Mouse (Mus musculus): Measurements from ENCODE around the gene Gm6993. TPM values are rescaled to one million over a fixed set of nuclear protein-coding genes. Genes with fewer than 3 reads are reported as not detected.

Gm6993 gene
- total RNA-seq, 2 experiments from 2014 or later = not detected

DNA sequence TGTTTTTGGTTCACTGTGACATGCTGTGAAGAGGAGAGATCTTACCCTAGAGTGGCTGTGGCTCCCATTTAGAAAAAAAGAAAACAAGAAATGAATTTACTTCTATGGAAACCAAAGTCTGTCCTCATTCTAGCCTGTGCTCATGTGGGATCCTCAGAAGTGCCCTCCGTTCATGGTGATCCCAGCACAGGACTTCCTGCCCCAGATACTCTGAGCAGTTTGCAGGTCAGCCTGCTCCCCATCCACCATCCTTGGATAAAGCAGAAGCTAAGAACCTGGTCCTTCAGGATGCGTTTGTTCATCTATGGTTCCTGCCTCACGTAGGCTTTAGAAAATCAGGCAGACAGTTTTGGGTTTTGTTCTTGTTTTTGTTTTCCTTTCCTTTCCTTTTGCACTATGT, 27.7 kb downstream of the Gm6993 start:
- ATAC-seq (replicated peaks; ENCODE audit: low FRiP score, poor library complexity, severe bottlenecking) = no peak

DNA sequence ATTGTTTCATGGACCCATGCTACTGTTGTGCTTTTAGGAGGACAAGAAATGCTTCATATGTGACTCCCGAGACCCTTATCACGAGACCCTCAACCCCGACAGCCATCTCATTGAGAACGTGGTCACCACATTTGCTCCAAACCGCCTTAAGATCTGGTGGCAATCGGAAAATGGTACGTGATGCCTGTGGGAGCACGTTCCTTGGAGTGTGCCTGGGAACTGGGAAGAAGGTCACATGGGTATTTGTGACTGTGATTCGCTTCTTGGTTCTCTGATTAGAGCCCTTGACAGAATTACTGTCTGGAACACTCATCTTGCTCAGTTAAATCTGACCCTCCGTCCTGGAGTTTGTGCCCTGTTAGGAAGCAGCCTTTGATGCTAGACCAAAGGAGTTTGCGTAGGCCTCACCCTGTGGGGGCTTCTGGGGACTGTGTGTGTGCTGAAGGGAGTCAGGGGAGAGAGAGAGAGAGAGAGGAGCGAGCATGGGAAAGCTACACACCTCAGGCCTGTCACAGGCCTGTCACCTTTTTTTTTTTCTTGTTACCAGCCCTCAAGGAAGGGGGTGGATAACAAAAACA, 28.5 kb downstream of the Gm6993 start:
- no peak for ATAC-seq (replicated peaks; ENCODE audit: low FRiP score, poor library complexity, severe bottlenecking)

DNA sequence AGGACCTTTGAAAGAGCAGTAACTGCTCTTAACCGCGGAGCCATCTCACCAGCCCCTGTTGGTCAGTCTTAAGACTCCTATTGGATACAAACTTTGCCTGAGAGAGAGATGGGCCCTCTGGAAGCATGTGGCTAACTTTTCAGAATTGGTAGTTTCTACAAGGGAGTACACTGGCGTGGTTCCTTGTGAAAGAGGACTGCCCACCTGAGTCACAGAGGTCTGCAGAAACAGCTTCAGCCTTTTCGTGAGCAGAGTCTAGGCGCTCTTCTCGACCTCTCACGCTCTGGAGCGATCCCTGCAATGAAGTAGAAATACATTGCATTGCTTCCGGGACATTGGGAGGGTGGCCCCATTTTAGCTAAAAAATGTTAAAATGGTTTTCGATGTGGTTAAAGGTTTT, 29.8 kb downstream of the Gm6993 start:
- ATAC-seq (replicated peaks; ENCODE audit: low FRiP score, poor library complexity, severe bottlenecking) = no peak

- ATAC-seq (replicated peaks; ENCODE audit: low FRiP score, poor library complexity, severe bottlenecking) = no peak
These were observed 30.2 kb downstream of the Gm6993 start for GRCm38 (mm10) chr12:31270776-31271175.

- ATAC-seq (replicated peaks; ENCODE audit: low FRiP score, poor library complexity, severe bottlenecking) = no peak
These were observed 30.9 kb downstream of the Gm6993 start for GRCm38 (mm10) chr12:31271361-31272011.

DNA sequence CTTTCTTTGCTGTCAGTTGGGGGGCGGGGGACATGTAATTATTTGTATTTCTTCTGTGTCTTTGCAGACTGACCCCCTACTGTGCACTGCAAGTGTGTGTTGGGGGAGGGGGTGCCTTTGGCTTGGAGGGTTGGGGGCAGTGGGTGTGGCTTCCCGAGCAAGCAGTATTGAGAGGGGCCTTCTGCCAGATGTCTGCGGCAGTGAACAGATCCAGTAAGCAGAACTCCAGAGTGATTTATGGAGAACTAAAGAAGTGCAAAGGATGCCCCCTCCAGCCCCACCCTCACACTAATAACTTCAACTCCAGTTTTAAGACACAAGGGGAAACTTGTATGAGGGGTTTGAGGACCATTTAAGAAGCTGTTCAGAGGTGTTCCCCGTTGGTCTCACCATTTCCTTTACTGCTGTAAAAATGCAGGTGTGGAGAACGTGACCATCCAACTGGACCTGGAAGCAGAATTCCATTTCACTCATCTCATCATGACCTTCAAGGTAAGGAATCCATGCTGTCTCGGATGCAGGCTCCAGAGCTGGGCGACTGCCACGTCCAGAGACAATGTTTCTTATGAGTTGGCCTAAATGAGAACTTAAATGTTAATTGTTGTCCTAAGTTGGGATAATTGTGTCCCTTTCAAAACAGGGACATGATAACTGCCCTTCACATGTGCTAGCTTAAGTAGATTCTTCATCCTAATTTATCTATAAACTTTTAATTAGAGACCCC, 31.6 kb downstream of the Gm6993 start:
- no peak for ATAC-seq (replicated peaks; ENCODE audit: low FRiP score, poor library complexity, severe bottlenecking)

- no peak for ATAC-seq (replicated peaks; ENCODE audit: low FRiP score, poor library complexity, severe bottlenecking)
These were observed 32.3 kb downstream of the Gm6993 start for GRCm38 (mm10) chr12:31272846-31273245.

DNA sequence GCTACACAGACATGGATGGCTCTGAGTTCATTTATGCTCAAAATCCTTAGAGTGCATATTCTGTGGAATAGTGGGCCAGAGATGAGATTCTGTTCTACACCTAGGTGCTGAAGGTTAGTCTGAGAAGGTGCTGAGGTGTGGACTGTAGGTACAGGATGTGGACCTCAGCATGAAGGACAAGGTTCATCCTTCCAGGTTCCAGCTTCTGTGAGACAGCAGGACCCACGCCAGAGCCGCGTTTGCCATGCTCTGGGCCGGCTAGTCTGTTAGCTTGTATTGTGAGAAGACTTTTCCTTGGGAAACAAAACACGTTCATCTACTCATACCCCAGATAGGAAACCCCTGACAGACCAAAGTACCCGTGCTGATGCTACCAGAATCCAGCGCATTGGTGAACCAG, 33.1 kb downstream of the Gm6993 start:
- ATAC-seq (replicated peaks; ENCODE audit: low FRiP score, poor library complexity, severe bottlenecking) = no peak

DNA sequence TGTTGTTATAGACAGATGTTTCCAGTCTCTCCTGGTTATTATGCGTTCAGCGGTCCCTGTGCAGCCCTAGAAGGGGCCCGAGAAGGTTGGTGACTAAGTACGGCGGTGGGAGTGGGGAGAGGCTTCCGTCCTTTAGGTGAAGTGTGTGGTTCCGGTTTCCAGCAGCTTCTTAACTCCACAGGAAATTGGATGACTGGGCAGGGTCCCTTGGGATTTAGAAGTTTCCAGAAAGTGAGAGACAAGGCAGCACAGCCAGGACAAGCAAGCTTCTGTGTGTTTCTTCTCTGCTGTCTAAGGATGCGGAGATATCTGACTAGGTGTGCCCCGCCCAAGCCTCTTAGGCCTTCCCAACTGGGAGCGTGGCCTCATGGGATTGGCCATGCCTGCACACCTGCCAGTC, 34.8 kb downstream of the Gm6993 start:
- no peak for ATAC-seq (replicated peaks; ENCODE audit: low FRiP score, poor library complexity, severe bottlenecking)

- no peak for ATAC-seq (replicated peaks; ENCODE audit: low FRiP score, poor library complexity, severe bottlenecking)
These were observed 37.7 kb downstream of the Gm6993 start for GRCm38 (mm10) chr12:31278270-31278669.

DNA sequence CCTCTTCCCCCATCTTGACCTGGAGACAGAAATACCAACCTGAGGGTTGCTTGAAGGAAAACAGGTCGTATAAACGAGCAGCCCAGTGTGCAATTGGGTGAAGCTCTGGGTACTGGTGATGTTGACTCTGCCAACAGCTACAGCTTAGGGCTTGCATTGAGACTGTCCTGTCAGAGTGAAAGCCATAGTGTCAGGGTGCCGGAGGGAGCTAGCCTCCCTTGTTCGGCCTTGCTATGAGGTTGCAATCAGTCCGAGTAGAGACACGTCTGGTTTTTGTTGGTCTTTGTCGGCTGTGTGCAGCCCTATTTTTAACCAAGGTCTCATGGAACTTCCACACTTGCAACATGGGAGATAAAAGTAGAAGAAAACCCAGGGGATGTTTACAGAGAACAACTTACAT, 39.7 kb downstream of the Gm6993 start:
- ATAC-seq (replicated peaks; ENCODE audit: low FRiP score, poor library complexity, severe bottlenecking) = no peak

DNA sequence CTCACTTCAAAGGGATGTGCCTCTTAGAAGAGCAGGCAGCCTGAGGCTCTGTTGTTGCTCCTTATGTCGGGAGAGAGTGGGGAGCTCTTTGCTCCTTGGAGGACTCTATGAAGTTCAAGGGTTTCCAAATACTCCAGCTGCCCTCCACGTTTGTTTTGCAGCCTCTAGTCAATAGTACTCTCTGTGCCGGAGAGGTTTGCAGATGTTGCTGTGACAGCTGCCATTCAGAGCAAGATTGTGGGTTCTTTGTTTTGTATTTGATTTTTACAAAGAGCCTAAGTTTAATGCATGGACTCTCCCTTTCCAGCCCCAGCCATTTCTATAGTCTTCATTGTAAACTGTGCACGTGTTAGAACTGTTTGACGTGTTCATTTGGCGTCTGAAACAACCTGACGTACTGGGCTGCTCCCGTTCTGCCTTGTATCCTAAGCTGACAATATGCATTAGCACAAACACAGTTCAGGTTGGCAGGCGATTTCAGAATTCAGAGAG, 40.6 kb downstream of the Gm6993 start:
- no peak for ATAC-seq (replicated peaks; ENCODE audit: low FRiP score, poor library complexity, severe bottlenecking)

GRCm38 (mm10) chr12:31282241-31282640, 41.7 kb downstream of the Gm6993 start:
- no peak for ATAC-seq (replicated peaks; ENCODE audit: low FRiP score, poor library complexity, severe bottlenecking)

DNA sequence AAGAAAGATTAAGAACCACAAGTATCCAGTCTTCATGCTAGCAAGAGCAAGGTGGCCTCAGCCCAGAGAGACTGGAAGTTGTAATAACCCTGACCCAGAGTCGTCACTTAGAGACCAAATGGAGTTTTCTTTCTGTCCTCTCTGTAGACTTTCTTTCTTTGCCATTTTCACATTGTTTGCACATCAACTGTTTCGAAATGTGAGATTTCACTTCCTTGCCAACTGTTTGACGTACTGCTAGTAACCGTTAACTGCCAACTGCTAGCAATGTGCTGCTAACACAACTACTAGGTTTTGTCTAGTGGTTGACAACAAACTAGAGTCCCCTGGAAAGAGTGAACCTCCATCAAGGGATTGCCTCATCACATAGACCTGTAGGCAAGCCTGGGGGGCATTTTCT, 42.6 kb downstream of the Gm6993 start:
- ATAC-seq (replicated peaks; ENCODE audit: low FRiP score, poor library complexity, severe bottlenecking) = no peak

- no peak for ATAC-seq (replicated peaks; ENCODE audit: low FRiP score, poor library complexity, severe bottlenecking)
These were observed 43.1 kb downstream of the Gm6993 start for GRCm38 (mm10) chr12:31283617-31284136.

DNA sequence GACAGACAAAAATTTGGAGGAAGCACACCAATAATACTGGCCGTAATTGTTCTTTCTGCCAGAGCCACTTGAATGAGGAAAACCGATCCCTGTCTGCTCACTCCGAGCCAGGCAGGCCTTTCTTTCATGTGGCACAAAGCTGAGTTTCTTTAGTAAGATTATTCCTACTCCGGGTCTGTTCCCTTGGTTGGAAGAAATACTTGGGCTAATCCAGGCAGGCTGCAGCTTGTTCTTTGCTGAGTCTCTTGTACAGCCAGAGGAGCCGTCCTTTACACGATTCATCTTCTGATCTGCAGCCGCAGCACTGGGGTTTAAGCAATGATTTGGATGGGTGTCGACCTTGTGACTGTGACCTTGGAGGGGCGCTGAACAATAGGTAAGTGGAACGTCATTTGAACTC, 48.5 kb downstream of the Gm6993 start:
- ATAC-seq (replicated peaks; ENCODE audit: low FRiP score, poor library complexity, severe bottlenecking) = no peak

Other genes starting within 250 kb of the Gm6993 start
- 1.3 and 3.8 TPM in 2 replicates for gene Fam110c, start 166.9 kb upstream of the Gm6993 start, total RNA-seq (2015; ENCODE audit: low replicate concordance)
- gene Fam110c, start 166.9 kb upstream of the Gm6993 start, total RNA-seq (2017; ENCODE audit: low replicate concordance) = 2.9 and 3.5 TPM in 2 replicates
- gene Lamb1, start 24.5 kb downstream of the Gm6993 start, total RNA-seq (2015; ENCODE audit: low replicate concordance) = not detected in 2 replicates
- gene Lamb1, start 24.5 kb downstream of the Gm6993 start, total RNA-seq (2017; ENCODE audit: low replicate concordance) = 0.68 and 1.1 TPM in 2 replicates
- gene Dld, start 110.7 kb downstream of the Gm6993 start, total RNA-seq (2015; ENCODE audit: low replicate concordance) = 31.5 and 37.2 TPM in 2 replicates
- gene Dld, start 110.7 kb downstream of the Gm6993 start, total RNA-seq (2017; ENCODE audit: low replicate concordance) = 37.6 and 38.5 TPM in 2 replicates
- not detected in 2 replicates for gene Slc26a3, start 150.1 kb downstream of the Gm6993 start, total RNA-seq (2015; ENCODE audit: low replicate concordance)
- 0.34 TPM in 1 of 2 replicates, not detected in the other for gene Slc26a3, start 150.1 kb downstream of the Gm6993 start, total RNA-seq (2017; ENCODE audit: low replicate concordance)